Mouse (Mus musculus): ENCODE data around the gene Klhdc7b.
A peak's percentile ranks its signal among the peaks of the same experiment; 100 is the strongest.
"Not testable (repeated sequence)": the region's sequence is repeated elsewhere in the genome, so short reads cannot be mapped to it uniquely, and the experiment has no call there.

The Klhdc7b gene

DNA sequence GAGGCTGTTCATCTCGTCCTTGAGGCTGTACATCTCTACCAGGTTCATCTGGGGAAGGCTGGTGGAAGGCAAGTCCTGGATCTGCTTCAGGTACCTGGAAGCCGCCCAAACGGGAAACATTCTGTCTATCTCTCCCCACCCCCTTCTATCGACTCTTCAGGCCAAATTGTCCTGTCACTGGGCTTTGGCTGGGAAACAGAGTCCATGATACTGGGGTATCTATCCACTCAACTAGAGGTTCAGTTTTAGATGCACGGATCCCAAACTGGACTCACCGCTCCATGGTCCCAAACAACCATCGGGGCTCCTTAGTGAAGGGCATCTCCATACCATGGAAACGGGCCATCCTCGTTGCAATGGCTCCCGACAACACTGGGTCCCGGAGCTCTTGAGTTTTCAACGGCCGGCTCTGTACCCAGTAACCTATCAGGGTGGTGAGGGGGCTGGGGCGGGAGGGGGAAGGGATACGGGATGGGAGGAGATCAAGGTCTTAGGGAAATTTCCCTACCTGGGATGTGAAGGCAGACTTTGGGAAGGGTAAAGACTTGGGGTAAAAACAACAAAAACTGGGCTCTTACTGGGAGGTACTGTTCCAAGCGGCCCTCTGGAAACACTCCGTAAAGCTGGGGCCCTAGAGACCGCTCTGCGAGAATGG, 43.5 kb downstream of the Klhdc7b start:
- no peak for DNase-seq (ENCODE audit: low read depth)

DNA sequence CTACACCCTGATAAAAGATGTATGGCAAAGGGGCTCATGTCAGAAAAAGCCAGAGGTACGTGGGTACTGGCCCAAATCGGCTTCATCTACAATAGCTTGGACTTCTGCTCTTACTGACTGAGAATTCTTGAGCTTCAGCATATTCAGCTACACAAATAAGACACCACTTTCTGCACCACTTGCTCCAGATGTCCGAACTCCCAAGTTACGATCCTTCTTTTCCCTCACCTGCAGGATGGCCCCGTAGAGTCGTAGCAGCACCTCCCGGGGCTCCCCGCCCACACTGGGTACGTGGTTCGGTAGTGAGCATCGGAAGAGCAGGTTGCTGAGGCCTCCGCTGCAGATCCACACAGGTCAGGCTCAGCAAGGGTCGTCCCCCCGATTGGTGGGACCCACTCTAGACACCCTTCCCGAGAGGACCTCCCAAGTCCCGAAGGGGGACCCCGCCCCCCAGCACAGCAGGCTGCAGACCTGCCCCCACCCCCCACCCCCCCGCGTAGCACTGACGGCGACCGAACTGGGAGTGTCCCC, 44.2 kb downstream of the Klhdc7b start:
- no peak for DNase-seq (ENCODE audit: low read depth)

DNA sequence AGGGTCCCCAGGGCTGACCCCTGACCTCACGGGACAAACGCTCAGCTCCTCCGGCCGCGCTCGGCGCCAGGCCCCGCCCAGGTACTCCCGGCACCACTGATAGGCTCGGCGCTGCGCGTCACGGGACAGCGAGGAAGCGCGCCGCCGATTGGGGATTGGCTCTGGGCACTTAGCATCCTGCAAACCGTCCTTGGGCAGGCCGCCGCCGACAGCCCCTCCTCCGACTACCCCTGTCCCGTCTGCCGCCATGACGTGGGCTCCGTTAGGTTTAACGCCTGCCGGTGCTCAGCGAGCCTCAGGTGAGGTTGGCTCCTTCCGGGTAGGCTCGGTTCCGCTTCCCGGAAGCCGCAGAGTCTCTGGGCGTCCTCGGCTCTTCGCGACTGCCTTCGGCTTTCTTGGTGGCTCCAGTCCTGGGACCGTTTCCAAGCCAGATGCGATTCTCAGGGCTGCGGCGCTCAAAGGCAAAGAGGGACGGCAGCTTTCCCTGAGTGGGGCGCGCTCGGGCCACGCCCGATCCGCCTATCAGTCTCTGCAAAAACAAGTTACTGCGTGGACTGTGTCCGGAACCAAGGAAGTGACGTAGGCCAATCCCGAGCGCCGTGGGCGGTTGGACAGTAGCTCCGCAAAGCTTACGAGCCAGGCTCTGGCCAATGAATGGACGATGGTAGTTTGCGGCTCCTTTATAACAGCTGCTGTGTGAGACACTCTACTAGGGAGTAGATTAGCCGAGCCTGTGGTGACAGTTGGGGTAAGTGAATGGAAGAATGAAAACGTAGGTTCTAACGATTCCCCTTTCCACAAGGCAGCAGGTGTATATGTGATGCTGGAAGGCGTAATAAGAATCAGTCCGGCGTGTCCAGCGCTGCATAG, 44.9 kb downstream of the Klhdc7b start, which contains the start of the genes C730034F03Rik, Gm44502 and Chkb:
Gene C730034F03Rik (plus strand): TSS at position 238 of the 870 bp plus-strand sequence.
Gene Gm44502 (minus strand): TSS at position 345 of the 870 bp plus-strand sequence.
Gene Chkb (minus strand): TSS at position 557 of the 870 bp plus-strand sequence.
- peak; percentile 97 for DNase-seq (ENCODE audit: low read depth)

DNA sequence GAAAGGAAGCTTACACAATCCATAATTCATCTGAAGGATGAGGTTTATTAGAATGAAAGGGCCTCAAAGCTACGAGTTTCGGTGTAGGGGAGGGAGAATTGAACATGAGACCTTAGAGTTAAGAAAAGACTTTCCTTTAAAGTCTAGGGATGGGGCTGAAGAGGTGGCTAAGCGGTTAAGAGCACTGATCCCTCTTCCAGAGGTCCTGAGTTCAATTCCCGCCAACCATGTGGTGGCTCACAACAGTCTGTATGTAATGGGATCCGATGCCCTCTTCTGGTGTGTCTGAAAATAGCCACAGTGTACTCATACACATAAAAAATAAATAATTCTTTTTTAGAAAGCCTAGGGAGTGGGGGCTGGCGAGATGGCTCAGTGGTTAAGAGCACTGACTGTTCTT, 45.6 kb downstream of the Klhdc7b start:
- peak; percentile 41 for DNase-seq (ENCODE audit: low read depth)

DNA sequence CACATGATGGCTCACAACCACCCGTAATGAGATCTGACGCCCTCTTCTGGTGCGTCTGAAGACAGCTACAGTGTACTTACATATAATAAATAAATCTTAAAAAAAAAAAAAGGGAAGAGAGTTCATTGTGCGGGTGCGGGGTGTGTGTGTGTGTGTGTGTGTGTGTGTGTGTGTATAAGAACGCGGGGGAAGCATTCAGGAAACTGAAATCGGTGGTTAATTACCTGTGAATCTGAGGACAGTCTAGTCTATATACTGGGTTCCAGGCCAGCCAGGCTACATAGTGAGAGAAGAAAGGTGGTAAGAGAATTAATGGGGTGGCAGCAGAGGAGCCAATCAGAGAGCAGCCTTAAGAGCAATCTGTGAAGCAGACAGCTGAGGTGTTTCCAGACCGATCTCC, 46.1 kb downstream of the Klhdc7b start:
- DNase-seq (ENCODE audit: low read depth): not testable (repeated sequence)

DNA sequence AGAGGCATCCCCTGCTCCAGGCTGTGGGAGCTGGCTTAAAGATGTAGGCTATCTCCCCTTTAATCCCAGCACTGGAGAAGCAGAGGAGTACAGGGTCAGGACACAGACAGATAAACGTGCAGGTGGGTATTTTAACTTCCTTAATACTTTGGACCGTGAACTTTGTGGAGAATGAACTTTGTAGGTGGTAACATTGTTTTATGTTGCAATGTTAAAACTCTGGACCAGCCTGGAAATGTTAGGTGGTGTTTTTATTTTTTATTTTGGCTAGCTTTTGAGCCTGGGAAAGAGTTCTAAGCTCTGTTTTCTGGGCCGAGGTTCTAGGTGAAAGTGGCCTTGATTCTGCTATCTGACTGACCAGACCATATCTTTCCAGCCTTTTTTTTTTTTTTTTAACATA, 46.6 kb downstream of the Klhdc7b start:
- no peak for DNase-seq (ENCODE audit: low read depth)

DNA sequence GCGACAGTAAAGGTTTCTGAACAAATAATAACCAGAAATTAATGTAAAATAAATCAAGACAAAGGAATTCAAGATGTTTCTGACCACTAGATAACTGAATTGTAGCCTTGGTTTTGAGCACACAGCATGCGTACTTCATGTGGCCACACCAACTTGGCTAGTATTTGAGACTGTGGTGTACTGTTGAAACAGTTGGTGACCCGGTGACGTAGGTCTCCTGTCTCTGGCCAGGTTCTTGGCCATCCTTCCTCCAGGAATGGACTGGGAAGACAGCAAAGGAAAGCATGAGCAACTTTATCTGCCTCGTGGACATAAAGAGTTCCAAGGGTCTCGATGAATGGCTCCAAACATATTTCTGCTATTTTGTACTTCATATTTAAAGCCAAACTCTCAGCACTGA, 47.1 kb downstream of the Klhdc7b start:
- DNase-seq (ENCODE audit: low read depth): no peak

DNA sequence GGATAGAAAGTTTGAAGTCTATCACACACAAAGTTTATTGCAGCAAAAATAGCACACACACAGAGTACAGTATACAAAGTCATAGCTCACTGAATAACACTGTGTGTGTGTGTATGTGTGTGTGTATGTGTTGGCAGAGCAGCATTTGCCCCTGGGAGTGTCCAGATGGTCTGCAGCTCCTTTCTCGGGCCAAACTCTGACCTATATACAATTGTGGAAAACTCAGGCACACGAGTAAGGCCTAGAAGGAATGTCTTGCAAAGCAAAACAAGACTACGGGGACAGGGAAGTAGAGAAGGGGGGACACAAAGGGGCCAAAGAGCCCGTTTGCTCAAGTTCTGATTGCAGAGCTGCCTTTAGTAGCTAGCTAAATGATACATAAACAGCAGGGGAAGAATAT, 48.2 kb downstream of the Klhdc7b start:
- DNase-seq (ENCODE audit: low read depth): no peak

DNA sequence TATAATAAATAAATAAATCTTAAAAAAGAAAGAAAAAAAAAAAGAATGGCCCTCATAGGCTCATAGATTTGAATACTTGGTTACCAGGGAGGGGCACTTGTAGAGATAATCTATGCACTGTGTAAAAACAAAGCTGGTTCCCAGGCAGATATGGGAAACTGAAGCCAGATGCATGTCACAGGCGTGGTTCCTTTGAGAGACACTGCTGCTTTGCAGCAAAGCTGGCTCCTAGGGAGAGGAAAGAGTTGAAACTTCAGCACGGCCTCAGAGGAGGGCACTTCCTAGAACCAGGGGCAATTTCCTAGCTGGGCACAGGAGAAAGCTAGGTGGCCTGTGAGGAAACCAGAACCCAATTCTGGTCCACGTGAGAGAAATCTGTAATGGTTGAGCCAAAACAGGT, 49.4 kb downstream of the Klhdc7b start:
- no peak for DNase-seq (ENCODE audit: low read depth)

DNA sequence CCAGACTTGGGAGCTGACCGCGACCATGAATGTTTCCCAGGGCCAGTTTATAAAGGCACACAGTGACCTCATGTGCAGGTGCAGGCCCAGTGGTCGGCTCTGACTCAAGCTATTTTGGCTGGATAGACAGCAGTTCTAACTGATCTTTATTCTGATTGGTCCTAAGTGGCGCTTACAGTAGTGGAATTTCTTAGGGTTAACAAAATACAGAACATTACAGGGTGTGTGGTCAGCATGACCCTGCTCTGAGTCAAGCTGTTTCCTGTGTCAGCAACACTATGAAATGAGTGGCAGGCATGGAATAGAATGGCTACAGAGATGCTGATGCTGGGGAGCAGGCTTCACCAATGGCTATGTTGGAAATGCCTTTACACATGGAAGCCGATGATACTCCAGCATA, 51.2 kb downstream of the Klhdc7b start:
- no peak for DNase-seq (ENCODE audit: low read depth)

All from NIH3T3 (cell line).